Mouse (Mus musculus) small intestine, adult 2 months (tissue): ENCODE measurements around the gene Myom1.

Experiments
- CTCF ChIP-seq: fragments of 200-500 bp; IDR thresholded peaks from 2 replicates; pipeline ENCODE4 v1.5.1; 2012; ENCODE audit warnings: low read depth, mild to moderate bottlenecking, control low read depth, inconsistent platforms, low read length, moderate library complexity, mixed read lengths; ENCODE audit not compliant: insufficient replicate concordance, insufficient read length; ENCODE audit errors: extremely low read depth
- POLR2A ChIP-seq: fragments of 200-500 bp; IDR thresholded peaks from 2 replicates; pipeline ENCODE4 v1.6.1; 2012; ENCODE audit warnings: low read depth, mild to moderate bottlenecking, control low read depth, inconsistent platforms, low read length, moderate library complexity

DNA sequence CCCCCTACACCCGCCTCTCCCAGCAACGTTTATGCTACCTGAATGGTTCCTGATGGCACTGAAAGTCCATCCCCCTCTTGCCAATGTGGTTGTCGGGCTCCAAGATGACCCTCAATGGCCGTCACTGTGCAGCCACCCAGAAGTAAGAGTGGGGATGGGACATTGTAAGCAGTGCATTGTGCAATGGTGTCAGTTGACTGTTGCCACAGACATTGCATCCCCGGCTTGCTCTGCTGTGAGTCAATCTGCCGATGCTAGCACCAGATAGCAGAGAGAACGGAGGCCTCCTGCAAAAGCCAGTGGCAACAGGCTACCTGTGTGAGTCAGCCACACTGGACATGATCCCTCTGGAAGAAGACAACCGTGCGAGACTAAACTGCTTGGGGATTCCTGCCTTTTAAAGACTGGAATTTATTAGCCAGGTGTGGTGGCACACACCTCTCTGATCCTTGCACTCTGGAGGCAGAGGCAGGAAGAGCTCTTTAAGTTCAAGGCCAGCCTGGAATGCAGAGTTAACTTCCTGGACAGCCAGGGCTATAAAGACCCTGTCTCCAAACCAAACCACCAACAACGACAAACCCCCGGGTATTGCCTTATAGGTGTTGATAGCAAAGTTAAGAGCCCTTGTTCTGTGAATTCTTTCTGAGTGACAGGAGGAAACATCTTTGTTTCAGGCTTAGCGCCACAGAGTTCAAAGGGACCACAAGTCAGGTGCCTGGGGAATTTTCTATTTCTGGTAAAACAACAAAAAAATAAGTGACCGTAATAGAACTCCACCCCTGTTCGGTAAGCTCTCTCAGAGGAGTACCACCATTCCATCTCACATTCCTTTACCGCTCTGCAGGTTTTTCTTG, 16.7 kb upstream of the Myom1 start:
- TF ChIP-seq CTCF (no peak), POLR2A (no peak)
